Mouse (Mus musculus) left cerebral cortex, adult 18-20 months (tissue): ENCODE data around the gene Clcn3. TPM values are rescaled to one million over a fixed set of nuclear protein-coding genes. Genes with fewer than 3 reads are reported as not detected.

Experiments used
- DNase-seq, 2 experiments: peaks; one replicate each; pipeline ENCODE4 v3.0.0; 2021 to 2022; ENCODE audit warnings: low spot score in 2 of 2, mixed read lengths in 1 of 2
- total RNA-seq, 2 experiments: library from RNA; stranded (reverse); gene quantifications; 2 replicates each; pipeline ENCODE4 v1.2.3; 2021

The Clcn3 gene
- total RNA-seq, 2 experiments from 2014 or later, result 122 to 128 TPM

- peak; percentile 61 to 76 for DNase-seq
These were observed 28.7 kb downstream of the Clcn3 start for GRCm38 (mm10) chr8:60954281-60955014.

- DNase-seq, result no peak
These were observed 30.3 kb downstream of the Clcn3 start for GRCm38 (mm10) chr8:60952803-60953202.

- no peak for DNase-seq
These were observed 31.3 kb downstream of the Clcn3 start for GRCm38 (mm10) chr8:60951757-60952156.

DNA sequence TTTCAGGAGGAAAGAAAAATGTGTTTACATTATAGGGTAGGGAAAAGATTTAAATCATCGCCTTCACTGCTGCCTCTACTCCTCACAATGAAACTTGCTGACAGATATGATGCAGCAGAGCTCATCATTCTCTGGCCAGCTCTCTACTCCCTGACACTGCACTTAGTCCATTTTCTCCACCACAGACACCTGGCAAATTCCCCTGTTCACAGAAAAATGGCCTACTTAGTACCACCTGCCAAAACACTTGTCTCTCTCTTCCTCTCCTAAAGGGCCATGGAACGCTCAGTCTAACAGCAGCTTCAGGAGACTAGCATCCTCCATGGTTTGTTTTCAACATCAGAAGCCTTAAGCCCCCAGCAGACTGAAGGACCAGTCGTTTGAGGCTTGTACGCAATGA, 31.8 kb downstream of the Clcn3 start:
- DNase-seq, result no peak

DNA sequence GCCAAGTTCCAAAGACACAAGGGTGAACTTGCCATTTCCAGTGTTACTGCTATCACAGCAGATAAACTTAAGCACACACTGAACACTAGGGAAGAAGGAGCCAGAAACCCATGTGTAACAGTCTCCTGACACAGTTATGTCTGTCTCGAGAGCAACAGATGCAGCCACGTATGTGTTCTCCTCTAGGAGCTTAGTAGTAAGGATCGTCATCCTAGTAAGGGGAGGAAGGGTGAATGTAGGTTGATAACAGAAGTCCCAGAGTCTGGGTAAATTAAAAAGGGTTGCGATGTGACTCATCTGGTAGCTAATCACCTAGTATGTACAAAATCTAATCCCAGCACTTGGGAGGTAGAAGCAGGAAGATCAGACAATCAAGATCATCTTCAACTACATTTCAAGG, 33.2 kb downstream of the Clcn3 start:
- no peak for DNase-seq

DNA sequence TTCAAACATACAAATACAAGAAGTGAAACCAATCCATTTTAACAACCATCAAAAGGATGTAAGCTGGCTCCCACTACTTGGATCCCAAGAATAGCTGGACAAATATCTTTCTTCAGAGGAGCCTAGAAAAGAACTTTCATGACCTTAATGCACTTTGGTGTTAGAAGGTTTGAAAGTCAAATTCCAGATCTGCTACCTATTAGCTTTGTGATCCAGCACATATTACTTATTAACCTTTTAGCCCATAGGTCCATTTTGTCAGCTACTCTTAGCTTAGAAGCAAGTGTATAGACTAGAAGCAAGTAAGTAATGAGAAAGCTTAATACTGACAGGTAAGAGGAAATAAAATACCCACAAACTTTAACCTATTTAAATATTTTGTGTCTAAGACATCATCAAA, 35.6 kb downstream of the Clcn3 start:
- no peak for DNase-seq

- DNase-seq, result no peak
These were observed 40.2 kb downstream of the Clcn3 start for GRCm38 (mm10) chr8:60942867-60943266.

- DNase-seq, result no peak
These were observed 44.2 kb downstream of the Clcn3 start for GRCm38 (mm10) chr8:60938717-60939424.

DNA sequence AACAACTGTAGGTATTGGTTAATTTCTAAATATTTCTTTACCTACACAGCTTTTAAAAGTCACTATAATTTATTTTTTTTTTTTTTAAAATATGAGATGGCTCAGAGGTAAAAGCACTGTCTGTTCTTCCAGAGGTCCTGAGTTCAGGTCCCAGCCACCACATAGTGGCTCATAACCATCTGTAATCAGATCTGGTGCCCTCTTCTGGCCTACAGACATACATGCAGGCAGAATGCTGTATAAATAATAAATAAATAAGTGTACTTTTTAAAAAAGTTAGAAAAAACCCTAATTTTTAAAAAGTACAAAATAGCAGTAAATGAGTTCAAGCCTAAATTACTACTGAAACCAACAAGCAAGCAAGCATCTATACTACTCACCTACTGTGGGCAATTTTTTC, 49.5 kb downstream of the Clcn3 start:
- DNase-seq, result no peak

DNA sequence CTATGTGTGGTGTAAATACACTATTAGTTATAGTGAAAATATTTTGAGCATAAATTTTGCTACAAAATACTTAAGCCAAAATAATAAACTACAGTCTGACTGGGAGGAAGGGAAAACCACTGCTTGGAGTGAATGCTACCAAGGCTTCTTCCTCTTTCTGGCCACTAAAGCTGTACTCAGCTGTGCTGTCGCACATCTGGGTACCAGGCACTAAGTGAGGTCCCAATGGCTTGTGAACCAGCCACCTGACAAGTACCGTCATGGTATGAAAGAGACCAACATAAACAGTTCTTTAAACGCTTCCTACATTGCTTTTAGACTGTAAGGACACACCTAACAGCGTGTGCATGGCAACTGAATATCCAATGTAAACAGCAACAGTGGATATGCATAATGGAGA, 62.9 kb downstream of the Clcn3 start:
- no peak for DNase-seq

GRCm38 (mm10) chr8:60919069-60919468, 64.0 kb downstream of the Clcn3 start:
- no peak for DNase-seq

- no peak for DNase-seq
These were observed 70.5 kb downstream of the Clcn3 start for GRCm38 (mm10) chr8:60912554-60912953.

DNA sequence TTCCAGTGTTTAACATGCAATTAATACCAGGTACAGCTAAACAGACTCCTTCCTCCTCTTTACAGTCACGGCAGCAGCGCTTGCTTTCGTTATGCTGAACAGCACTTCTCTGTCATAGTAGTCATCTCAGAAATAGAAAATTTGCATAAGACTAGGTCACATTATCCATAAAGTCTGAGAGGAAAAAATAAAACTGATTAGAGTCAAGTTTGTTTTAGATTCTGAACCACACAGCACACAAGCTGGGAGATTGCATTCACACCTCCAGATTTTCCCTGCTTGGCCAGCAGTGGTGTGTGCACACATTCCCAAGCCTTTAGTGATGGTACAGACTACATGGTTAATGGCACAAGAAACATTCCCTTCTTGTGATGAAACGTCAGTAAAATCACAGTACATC, 71.0 kb downstream of the Clcn3 start:
- DNase-seq, result no peak

GRCm38 (mm10) chr8:60900147-60900546, 83.0 kb downstream of the Clcn3 start:
- DNase-seq, result no peak

DNA sequence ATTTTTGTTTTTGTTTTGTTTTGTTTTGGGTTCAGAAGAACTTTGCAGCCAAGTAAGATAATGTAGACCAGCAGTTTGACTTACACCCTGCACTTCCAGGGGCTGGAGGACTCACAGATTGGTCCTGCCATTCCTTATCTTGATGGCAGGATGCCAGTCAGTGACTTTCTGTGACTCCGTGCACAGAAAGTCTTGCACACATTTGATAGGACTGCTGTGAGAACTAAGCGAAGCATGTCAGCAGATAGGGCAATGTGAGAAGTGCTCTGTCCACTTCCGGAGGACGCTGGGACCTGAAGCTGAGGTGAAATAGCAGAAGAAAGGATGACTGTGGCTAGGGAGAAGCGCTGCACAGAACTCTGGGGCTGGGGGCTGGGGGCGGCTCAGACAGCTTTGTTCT, 87.2 kb downstream of the Clcn3 start:
- no peak for DNase-seq

- no peak for DNase-seq
These were observed 91.3 kb downstream of the Clcn3 start for GRCm38 (mm10) chr8:60891757-60892156.

DNA sequence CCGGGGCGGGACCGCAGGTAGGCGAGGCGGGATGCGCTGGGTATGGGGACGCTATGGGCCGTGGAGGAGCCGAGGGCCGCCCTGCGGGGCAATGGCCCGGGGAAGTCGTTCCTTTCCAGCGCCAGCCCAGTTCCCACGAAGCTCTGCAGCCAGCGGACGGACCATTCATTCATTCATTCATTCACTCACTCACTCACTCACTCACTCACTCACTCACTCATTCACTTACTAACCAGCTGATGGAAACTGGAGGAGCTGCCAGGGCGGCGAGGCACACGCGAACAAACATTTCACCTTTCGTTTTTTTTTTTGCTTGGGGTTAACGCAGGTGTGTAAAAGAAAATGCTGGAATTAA, 92.6 kb downstream of the Clcn3 start:
- no peak for DNase-seq

DNA sequence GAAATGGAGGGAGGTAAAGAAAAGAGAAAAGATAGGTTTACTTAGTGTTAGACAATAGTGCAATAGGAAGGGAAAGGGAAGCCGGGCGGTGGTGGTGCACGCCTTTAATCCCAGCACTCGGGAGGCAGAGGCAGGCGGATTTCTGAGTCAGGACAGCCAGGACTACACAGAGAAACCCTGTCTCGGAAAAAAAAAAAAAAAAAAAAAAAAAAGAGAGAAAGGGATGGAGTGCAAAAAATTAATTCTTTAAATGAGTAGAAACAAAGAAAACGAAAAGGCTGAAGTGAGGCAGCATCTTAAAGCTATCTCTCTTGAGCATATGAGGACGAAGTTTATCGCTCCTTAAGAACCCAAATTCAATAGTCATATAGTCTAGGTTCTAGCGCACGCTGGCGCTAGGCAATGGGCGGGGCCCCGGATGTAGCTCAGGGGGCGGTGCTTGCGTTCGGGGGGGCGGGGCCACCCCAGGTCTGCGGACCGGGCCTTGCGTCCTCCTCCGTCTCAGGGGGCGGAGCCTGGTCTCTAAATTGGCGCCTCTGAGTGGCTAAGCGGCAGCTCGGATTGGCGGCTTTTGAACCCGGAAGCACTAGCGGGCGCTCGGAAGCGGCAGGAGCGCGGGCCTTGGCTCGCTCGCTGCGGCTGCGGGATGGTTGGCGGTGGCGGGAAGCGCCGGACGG, 93.1 kb downstream of the Clcn3 start, which contains the start of gene Hpf1:
Hpf1 (plus strand) TSS at position 576 of the 677 bp plus-strand sequence.
- peak; percentile 88 to 93 for DNase-seq

DNA sequence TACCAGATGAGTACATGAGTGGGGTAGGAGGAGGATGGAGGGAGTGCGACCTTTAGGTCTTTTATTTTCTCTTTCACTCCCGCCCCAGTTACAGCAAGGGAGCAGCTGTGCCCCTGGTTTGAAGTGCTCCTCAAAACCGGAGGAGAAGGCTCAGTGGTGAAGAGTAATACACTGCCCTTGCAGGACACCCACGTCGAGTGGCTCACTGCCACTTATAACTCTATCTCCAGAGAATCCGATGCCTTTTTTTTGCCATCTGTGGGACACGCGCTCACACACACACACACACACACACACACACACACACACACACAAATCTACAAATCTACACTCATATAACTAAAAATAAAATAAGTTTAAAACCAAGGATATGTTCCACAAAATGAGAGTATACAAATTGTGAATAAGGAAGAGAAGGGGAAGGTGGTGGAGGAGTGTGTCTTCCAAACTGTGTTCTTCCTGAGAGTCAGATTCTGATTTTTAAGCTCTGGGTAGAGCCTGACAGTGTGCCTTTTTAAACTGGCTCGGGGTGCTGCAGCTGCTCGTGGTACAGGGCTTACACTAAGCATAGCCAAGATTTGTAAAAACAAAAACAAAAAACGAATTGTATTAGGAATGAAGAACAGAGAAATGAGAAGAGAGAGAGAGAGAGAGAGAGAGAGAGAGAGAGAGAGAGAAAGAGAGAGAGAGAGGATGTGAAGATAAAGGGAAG, 93.8 kb downstream of the Clcn3 start:
- peak in 1 of 2 experiments; percentile 33 for DNase-seq

DNA sequence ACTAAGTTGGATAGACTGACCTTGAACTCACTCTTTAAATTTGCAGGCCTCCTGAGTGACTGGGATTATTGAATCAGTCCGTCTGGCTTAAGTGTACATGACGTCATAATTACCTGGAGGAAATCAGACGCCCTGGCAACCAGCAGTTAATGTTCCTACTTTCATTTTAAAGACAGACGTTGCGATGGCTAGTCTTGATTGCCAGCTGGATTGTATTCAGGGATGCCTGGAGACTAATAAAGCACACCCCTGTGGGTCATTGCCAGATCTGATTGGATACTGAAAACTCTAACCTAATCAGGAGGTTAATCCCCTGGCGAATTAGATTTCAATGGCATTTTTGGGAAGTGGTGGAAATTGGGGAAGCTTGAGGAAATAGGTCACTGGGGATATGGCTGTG, 96.4 kb downstream of the Clcn3 start:
- no peak for DNase-seq

- no peak for DNase-seq
These were observed 99.5 kb downstream of the Clcn3 start for GRCm38 (mm10) chr8:60883419-60884137.
